Mouse (Mus musculus) spleen, adult 2 months (tissue): Measurements from ENCODE around the gene Fsd2.

Experiments used
- CTCF ChIP-seq: fragments of 200-500 bp; IDR thresholded peaks from 2 replicates; pipeline ENCODE4 v1.5.1; 2011; ENCODE audit warnings: mild to moderate bottlenecking, inconsistent platforms; ENCODE audit not compliant: insufficient read depth, insufficient read length, insufficient replicate concordance; ENCODE audit errors: extremely low read depth
- POLR2A ChIP-seq: fragments of 200-500 bp; IDR thresholded peaks from 2 replicates; pipeline ENCODE4 v1.6.1; 2011; ENCODE audit warnings: low read depth, low read length, inconsistent platforms

GRCm38 (mm10) chr7:81539565-81539964, 27.2 kb downstream of the Fsd2 start:
- TF ChIP-seq CTCF = no peak
- TF ChIP-seq POLR2A = no peak
